Mouse (Mus musculus) urinary bladder, postnatal 0 days (tissue): ENCODE measurements around the gene Snd1. TPM values are rescaled to one million over a fixed set of nuclear protein-coding genes. Genes with fewer than 3 reads are reported as not detected.

Source experiments
- polyA plus RNA-seq: library from polyadenylated mRNA; unstranded; fragments of >200 nt; fragmentation: Nextera tagmentation; extraction: Ambion mirVana; gene quantifications from 2 replicates; pipeline ENCODE4 v1.2.1, GENCODE M21; 2015

Snd1 gene
- 1,188 and 1,435 TPM in 2 replicates for polyA plus RNA-seq

DNA sequence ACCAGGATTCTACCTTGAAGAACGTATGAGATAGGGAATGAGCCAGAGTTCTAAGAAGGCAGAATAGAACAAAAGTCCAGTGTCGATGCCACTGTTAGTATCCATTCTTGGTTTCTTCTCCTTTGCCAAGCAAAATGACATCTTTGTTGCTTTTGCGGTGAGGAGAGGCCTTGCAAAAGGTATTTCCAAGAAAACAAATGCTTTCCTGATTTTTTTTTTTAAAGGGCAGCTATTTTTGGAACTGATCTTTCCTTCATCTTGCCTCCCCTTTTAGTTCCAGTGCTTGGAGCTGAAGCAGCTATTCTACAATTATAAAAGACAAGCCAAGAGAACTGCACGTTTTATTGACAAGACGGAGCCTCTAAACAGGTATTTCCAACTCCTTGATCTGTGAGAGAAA, at the start of gene Snd1:
Gene Snd1 (plus strand): TSS at position 301 of the 400 bp plus-strand sequence.

DNA sequence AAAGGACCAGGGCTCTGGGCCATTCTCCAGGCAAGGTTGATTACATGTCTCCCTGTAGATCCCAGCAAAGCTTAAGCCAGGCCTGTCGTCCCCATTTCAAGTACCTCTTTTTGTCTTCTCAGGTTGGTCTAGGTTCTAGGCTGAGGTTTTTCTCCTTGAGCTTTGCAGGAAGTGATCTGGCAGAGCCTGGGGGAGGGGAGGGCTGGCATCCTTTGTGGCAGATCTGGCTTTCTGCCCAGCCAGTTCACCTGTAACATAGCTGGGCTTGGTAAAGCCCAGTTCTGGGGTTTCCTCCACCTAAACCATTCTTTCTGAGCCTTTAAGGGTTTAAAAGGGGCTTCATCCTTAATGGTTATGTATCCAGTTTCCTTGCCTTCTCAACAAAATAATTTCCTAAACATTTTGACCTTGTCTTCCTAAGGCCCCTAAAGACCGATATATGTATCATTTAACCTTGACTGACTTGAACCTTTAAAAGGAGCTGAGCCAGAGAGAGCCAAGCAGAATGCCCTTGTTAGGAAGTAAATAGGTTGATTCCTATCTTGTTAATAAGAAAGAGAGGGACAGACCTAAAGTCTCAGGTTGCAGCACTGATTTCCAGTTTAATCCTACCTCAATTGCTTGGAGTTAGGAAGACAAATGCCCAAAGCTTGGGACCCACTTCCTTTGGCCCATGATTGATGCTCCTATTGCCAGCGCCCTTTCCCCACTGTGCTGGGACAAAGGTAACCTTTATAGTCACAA, 47.7 kb upstream of the Snd1 start, which contains the start of gene Fscn3:
Gene Fscn3 (plus strand): TSS at position 694 of the 744 bp plus-strand sequence.

DNA sequence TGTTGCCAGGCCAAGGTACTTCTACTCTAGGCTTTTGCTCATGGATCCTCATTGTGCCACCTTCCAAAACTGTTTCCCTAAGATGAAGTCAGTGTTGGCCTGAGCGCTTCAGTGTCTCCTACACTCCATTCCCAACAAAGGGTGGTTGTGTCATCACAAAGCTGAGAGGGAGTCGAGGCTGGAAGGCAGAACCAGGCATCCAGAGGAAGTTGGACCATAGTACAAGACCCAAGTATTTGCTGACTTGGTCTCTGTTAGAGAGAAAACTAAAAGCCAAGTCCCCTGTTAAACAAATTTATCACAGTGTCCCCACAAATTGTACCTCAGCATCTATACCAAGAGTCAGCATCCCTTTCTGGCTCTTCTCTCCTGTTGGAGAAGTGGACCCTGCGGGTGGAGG, 46.6 kb upstream of the Snd1 start, which contains the start of gene Gcc1:
Gene Gcc1 (minus strand): TSS at position 101 of the 400 bp plus-strand sequence.

DNA sequence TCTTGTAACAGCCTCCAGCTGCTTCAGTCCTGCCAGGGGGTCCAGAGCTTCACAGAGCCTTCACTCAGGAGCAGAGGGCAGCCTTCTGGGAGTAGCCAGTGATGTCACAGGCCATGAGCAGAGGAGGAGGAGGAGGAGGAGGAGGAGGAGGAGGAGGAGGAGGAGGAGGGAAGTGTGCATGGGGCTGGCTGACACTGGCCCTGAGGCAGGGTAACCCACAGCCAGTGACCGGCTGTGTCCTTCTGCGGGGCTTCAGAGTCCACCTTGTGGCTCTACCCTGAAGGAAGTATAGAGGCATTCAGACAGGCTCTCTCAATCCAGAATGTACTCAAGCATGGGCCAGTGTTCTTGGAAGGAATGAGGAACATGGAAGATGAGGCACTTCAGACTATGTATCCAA, 25.7 kb upstream of the Snd1 start, which contains the start of gene Pax4:
Gene Pax4 (minus strand): TSS at position 101 of the 400 bp plus-strand sequence.

DNA sequence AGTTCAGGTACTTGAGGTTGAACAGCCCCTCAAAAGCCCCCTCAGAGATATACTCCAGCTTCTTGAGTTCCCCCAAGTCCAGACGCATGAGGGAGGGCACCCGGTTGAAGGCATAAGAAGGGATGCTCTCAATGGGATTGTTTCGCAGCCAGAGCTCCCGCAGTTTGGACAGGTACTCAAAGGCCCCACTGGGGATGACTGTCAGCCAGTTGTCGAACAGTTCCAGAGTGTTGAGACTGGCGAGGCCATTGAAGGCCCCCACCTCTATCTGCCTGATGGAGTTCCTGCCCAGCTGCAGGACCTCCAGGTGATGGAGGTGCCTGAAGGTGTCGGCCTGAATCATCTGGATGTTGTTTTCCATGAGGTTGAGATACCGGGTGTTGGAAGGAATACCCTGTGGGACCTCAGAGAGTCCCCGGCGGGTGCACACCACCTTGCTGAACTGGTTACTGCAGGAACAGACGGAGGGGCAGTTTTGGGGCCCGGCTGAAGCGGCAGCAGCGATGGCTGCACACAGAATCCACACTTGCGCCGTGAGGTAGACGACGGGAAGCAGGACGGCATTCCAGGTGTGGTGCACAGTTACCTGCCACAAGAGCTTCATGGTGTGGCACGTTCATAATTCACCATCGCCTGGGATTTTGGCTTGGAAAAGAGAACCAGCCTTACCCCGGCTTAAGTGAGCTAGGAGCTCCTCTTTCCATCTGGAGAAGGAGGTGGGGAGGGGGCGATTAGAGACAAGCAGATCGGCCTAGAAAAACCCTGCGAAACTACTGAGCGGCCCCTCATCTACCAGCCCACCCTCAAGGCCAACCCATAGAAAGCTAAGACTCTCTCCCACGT, 356.3 kb downstream of the Snd1 start, which contains the start of gene Lrrc4:
Gene Lrrc4 (minus strand): TSS at position 737 of the 843 bp plus-strand sequence.

Other genes with a start within 250 kb of the Snd1 start
- gene Zfp800, start 77.1 kb upstream of the Snd1 start, polyA plus RNA-seq: 13.2 and 13.8 TPM in 2 replicates
- 212 and 232 TPM in 2 replicates for gene Arf5, start 51.6 kb upstream of the Snd1 start, polyA plus RNA-seq
- not detected in 2 replicates for gene Fscn3, start 47.4 kb upstream of the Snd1 start, polyA plus RNA-seq
- 6.8 and 8.7 TPM in 2 replicates for gene Gcc1, start 46.7 kb upstream of the Snd1 start, polyA plus RNA-seq
- gene Pax4, start 25.8 kb upstream of the Snd1 start, polyA plus RNA-seq: not detected in 2 replicates